Mouse (Mus musculus) heart, embryonic 11.5 days (tissue): ENCODE data around the gene Trim16. TPM values are rescaled to one million over a fixed set of nuclear protein-coding genes. Genes with fewer than 3 reads are reported as not detected.
A peak's percentile ranks its signal among the peaks of the same experiment; 100 is the strongest.

Source experiments
- ATAC-seq: fragments of 200-750 bp; cut with Nextera tagmentation; replicated peaks from 2 replicates; pipeline ENCODE4 v1.8.0; 2017; ENCODE audit warnings: moderate library complexity; ENCODE audit not compliant: insufficient number of reproducible peaks, low FRiP score, low TSS enrichment
- H3K27ac ChIP-seq: fragments of 300-500 bp; sonication (generic); 2 replicates; pipeline ENCODE4 v1.5.1; 2014; ENCODE audit warnings: mild to moderate bottlenecking, low read depth, low read length
- H3K27me3 ChIP-seq: fragments of 300-500 bp; sonication (generic); 2 replicates; pipeline ENCODE4 v1.6.1; 2014; ENCODE audit warnings: mild to moderate bottlenecking, low read length, mixed read lengths; ENCODE audit not compliant: control insufficient read depth, insufficient read depth
- H3K36me3 ChIP-seq: fragments of 300-500 bp; sonication (generic); 2 replicates; pipeline ENCODE4 v1.6.1; 2014; ENCODE audit warnings: mild to moderate bottlenecking, low read length, moderate library complexity, mixed read lengths; ENCODE audit not compliant: control insufficient read depth, insufficient read depth
- H3K4me1 ChIP-seq: fragments of 300-500 bp; sonication (generic); 2 replicates; pipeline ENCODE4 v1.6.1; 2014; ENCODE audit warnings: low read length; ENCODE audit not compliant: control insufficient read depth, insufficient read depth
- H3K4me2 ChIP-seq: fragments of 300-500 bp; sonication (generic); 2 replicates; pipeline ENCODE4 v1.6.1; 2014; ENCODE audit warnings: mild to moderate bottlenecking, moderate library complexity
- H3K4me3 ChIP-seq: fragments of 300-500 bp; sonication (generic); 2 replicates; pipeline ENCODE4 v1.5.1; 2014; ENCODE audit warnings: low read depth, low read length
- H3K9ac ChIP-seq: fragments of 300-500 bp; sonication (generic); 2 replicates; pipeline ENCODE4 v1.6.1; 2014; ENCODE audit warnings: mild to moderate bottlenecking, low read depth, low read length, moderate library complexity
- H3K9me3 ChIP-seq: fragments of 300-500 bp; sonication (generic); replicated peaks from 2 replicates; pipeline ENCODE4 v1.6.1; 2016; ENCODE audit warnings: low read length; ENCODE audit not compliant: control insufficient read depth
- WGBS: fragments of 180-500 bp; shearing (Covaris S2); extraction: QIAGEN DNeasy Blood & Tissue Kit; methylation state at CpG from one replicate; pipeline ENCODE4 v1.1.7; 2014; ENCODE audit not compliant: insufficient replicate concordance; 5-methylcytosine and 5-hydroxymethylcytosine counted together
- polyA plus RNA-seq: library from polyadenylated mRNA; unstranded; fragments of >200 nt; fragmentation: Nextera tagmentation; extraction: Ambion mirVana; gene quantifications from 2 replicates; pipeline ENCODE4 v1.2.1, GENCODE M21; 2014

Trim16 gene
- polyA plus RNA-seq, 1 experiment from 2014 or later = 3.9 TPM

- WGBS = 61% methylated on average over 6 of the region's 6 CpGs
- Histone ChIP-seq H3K36me3 (no peaks in the 10 kb centered on the region), H3K4me1 (peaks cover 3% of the 10 kb centered on the region; the same call in 1 of the 2 replicates), H3K27me3 (no peaks in the 10 kb centered on the region), H3K9me3 (no peaks in the 10 kb centered on the region), H3K27ac (no peak overlapping the region), H3K9ac (no peak overlapping the region), H3K4me2 (no peak overlapping the region), H3K4me3 (no peak overlapping the region)
- no peak for ATAC-seq
Observed at GRCm38 (mm10) chr11:62813970-62814624, 5.9 kb upstream of the Trim16 start.

- H3K9me3 ChIP-seq = no peaks in the 10 kb centered on the region
- WGBS = 43% methylated on average over 4 of the region's 4 CpGs
- H3K27me3 ChIP-seq = no peaks in the 10 kb centered on the region
- no peak for ATAC-seq
- H3K4me3 ChIP-seq = no peak overlapping the region
- H3K36me3 ChIP-seq = no peaks in the 10 kb centered on the region
- H3K4me2 ChIP-seq = no peak overlapping the region
- H3K4me1 ChIP-seq = peaks cover 3% of the 10 kb centered on the region; the same call in 1 of the 2 replicates
- no peak overlapping the region for H3K9ac ChIP-seq
- H3K27ac ChIP-seq = no peak overlapping the region
Observed at GRCm38 (mm10) chr11:62814625-62815024, 5.4 kb upstream of the Trim16 start.

GRCm38 (mm10) chr11:62815438-62815837 lies 4.6 kb upstream of the Trim16 start:
- H3K27ac ChIP-seq = no peak overlapping the region
- no peak for ATAC-seq
- no peak overlapping the region for H3K9ac ChIP-seq
- no peaks in the 10 kb centered on the region for H3K9me3 ChIP-seq
- H3K36me3 ChIP-seq = no peaks in the 10 kb centered on the region
- 88% methylated on average over 1 of the region's 1 CpGs for WGBS
- H3K4me2 ChIP-seq = no peak overlapping the region
- H3K27me3 ChIP-seq = no peaks in the 10 kb centered on the region
- peaks cover 6% of the 10 kb centered on the region; the same call in 1 of the 2 replicates for H3K4me1 ChIP-seq
- H3K4me3 ChIP-seq = no peak overlapping the region

GRCm38 (mm10) chr11:62816591-62816990 lies 3.4 kb upstream of the Trim16 start:
- Histone ChIP-seq H3K4me2 (no peak overlapping the region), H3K9ac (no peak overlapping the region), H3K27ac (no peak overlapping the region), H3K36me3 (no peaks in the 10 kb centered on the region), H3K4me1 (peaks cover 12% of the 10 kb centered on the region; the same call in 1 of the 2 replicates), H3K27me3 (no peaks in the 10 kb centered on the region), H3K9me3 (no peaks in the 10 kb centered on the region), H3K4me3 (no peak overlapping the region)
- 70% methylated on average over 6 of the region's 6 CpGs for WGBS
- ATAC-seq = no peak

GRCm38 (mm10) chr11:62819059-62819686 lies 858 bp upstream of the Trim16 start:
- Histone ChIP-seq H3K36me3 (no peaks in the 10 kb centered on the region), H3K9me3 (no peaks in the 10 kb centered on the region), H3K9ac (no peak overlapping the region), H3K4me2 (no peak overlapping the region), H3K4me3 (no peak overlapping the region), H3K4me1 (peaks cover 12% of the 10 kb centered on the region; the same call in 1 of the 2 replicates), H3K27ac (no peak overlapping the region), H3K27me3 (no peaks in the 10 kb centered on the region)
- WGBS = 80% methylated on average over 8 of the region's 8 CpGs
- no peak for ATAC-seq

- Histone ChIP-seq H3K4me2 (peak overlapping the region; percentile 68), H3K9ac (peak overlapping the region; percentile 62), H3K36me3 (no peaks in the 10 kb centered on the region), H3K27ac (peak overlapping the region; percentile 31), H3K4me1 (peaks cover 10% of the 10 kb centered on the region; the same call in 1 of the 2 replicates), H3K27me3 (no peaks in the 10 kb centered on the region), H3K9me3 (no peaks in the 10 kb centered on the region), H3K4me3 (peak overlapping the region; percentile 48)
- 0 out of 2 replicates have a peak, but pooled peaks have one; percentile 31 for ATAC-seq
- 23% methylated on average over 16 of the region's 16 CpGs for WGBS
Observed at GRCm38 (mm10) chr11:62820661-62821437, 818 bp downstream of the Trim16 start.

GRCm38 (mm10) chr11:62821893-62822292 lies 1.9 kb downstream of the Trim16 start:
- no peaks in the 10 kb centered on the region for H3K36me3 ChIP-seq
- no peak overlapping the region for H3K9ac ChIP-seq
- no peaks in the 10 kb centered on the region for H3K27me3 ChIP-seq
- ATAC-seq = no peak
- H3K4me2 ChIP-seq = peak overlapping the region; percentile 43
- WGBS = 49% methylated on average over 5 of the region's 5 CpGs
- peaks cover 10% of the 10 kb centered on the region; the same call in 1 of the 2 replicates for H3K4me1 ChIP-seq
- H3K9me3 ChIP-seq = no peaks in the 10 kb centered on the region
- 0 out of 2 replicates have a peak overlapping the region, but pooled peaks have one; percentile 8 for H3K4me3 ChIP-seq
- 0 out of 2 replicates have a peak overlapping the region, but pooled peaks have one; percentile 0 for H3K27ac ChIP-seq

- Histone ChIP-seq H3K27ac (no peak overlapping the region), H3K27me3 (no peaks in the 10 kb centered on the region), H3K4me1 (peaks cover 10% of the 10 kb centered on the region; the same call in 1 of the 2 replicates), H3K4me3 (no peak overlapping the region), H3K9me3 (no peaks in the 10 kb centered on the region), H3K4me2 (no peak overlapping the region), H3K9ac (no peak overlapping the region), H3K36me3 (no peaks in the 10 kb centered on the region)
- ATAC-seq = no peak
- WGBS = 58% methylated on average over 7 of the region's 7 CpGs
Observed at GRCm38 (mm10) chr11:62824211-62824610, 4.2 kb downstream of the Trim16 start.
